Mouse (Mus musculus) frontal cortex, adult (tissue): ENCODE data around the gene Bicral.
"Not testable (repeated sequence)": the region's sequence is repeated elsewhere in the genome, so short reads cannot be mapped to it uniquely, and the experiment has no call there.

Experiments used
- ATAC-seq: cut with Nextera tagmentation; 2 replicates; pipeline ENCODE4 v1.9.2; 2017; ENCODE audit warnings: mild to moderate bottlenecking, moderate library complexity, mixed read lengths; ENCODE audit not compliant: low TSS enrichment

Bicral gene

GRCm38 (mm10) chr17:46875626-46876025 is 17.3 kb upstream of the Bicral start:
- ATAC-seq, result no peak

DNA sequence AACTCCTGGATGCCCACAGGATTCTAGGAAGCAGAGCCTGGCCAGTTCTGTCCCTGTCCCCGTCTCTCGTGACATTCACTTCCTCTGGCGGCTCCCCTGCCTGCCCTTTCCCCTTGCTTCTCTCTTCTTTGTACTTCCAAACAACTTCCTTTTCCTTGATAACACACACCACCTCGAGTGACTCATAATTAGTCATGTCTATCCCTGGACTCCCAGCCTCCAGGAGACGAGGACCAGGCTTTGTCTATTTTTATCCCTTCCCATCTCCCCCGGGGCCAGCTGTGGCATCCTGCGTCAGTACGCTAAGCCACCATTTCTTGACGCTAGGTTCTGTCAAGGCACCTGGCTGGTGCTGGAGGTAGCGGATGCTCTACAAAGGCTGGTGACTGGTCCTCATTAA is 15.9 kb upstream of the Bicral start:
- ATAC-seq, result peak; percentile 69

DNA sequence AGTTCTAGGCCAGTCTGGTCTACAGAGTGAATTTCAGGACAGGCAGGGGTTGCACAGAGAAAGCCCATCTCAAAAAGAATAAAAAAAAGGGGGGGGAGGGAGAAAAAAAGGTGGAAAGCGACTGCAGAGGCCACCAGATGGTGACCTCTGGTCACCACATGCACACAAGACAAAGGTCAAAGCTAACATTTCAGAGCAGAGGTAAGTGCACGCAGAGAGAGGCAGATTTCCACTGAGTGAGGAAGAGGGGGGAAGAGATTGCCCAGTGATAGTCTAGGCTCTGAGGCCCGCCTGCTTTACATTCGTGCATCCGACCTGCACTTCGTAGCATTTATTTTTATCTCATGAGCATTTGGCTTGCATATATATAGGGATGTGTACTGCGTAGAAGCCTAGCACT is 14.5 kb upstream of the Bicral start:
- peak; percentile 62; the same call in 1 of the 2 replicates for ATAC-seq

DNA sequence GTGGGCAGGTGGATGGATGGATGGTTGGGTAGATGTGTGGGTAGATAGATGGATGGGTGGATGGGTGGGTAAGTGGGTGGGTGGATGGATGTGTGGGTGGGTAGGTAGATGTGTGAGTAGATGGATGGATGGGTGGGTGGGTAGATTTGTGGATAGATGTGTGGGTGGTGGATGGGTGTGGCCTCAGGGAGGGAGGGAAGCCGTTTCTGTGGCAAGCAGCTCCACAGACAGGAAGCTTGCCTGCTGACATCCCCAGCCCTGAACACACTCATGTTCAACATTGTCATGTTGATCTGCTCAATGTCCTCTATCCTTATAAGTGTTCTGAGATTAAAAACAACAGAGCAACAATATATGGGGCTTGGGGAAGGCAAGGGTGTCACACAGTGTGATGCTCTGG is 12.6 kb upstream of the Bicral start:
- no peak for ATAC-seq

DNA sequence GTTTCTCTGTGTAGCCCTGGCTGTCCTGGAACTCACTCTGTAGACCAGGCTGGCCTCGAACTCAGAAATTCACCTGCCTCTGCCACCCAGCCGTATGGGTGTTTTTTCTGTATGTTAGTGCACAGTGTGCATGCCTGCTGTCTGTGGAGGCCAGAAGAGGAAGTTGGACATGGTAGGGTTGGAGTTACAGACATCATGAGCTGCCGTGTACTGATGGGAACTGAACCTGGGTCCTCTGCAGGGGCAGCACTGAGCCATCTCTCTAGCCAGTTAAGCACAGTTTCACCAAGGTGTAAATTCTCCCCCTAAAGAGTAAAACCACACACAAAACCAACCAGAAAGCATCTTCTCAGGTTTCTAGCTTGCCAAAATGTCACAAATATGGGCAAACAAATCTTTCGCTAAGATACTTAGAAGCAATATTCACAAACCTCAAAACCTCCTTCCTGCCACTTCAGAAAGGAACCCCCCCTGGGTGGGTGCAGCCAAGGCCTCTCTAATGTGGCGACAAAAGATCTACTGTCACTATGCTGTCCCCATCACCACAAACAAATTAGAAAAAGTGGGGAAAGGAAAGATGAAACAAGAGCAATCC is 12.0 kb upstream of the Bicral start:
- ATAC-seq, result no peak

DNA sequence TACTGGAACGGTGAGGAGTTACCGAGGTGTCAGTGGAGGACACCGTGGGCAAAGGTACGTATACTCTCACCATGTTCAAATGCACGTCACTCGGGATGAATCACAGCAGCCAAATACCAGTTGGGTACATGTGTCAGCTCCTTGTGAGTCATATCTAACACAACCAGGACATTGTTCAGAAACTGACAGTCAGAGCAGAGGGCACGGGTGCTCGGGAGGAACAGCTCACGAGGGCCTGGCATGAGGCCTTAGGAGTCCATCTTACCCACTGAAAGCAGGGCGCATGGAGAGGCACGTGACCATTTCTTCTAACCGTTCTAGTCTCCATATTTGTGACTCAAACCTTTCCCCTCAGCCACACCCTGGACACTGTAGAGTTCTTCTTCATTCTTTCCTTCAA is 8.6 kb upstream of the Bicral start:
- peak; percentile 69; the same call in 1 of the 2 replicates for ATAC-seq

DNA sequence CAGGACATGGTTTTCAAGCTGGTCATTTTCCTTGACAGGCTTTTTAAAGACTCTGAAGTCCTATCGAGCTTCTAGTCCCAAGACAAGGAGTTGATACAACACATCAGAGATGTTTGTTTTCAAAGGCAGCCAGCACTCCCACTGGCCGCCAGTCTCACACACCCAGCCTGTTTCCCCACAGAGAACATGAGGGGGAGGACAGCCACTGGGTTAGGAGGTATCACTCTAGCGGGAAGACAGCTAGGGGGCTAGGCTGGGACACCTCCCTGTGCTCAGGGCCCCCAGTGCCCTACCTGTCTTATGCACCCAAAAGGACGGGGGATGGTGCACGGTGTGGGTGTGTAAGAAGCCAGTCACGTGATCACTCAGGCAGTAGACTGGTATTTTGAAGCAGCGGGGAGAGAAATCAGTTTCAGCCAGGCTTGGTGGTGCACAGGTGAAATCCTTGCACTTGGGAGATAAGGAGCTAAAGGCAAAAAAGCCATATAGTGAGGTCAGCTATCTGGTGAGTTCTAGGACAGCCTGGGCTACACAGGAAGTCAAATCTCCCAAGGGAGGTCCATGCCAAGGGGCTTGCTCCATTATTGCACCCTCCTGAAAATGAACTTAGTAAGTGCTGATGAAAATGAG is 6.4 kb upstream of the Bicral start:
- peak; percentile 62; the same call in 1 of the 2 replicates for ATAC-seq

- ATAC-seq, result no peak
Measured at GRCm38 (mm10) chr17:46860120-46860519, 1.8 kb upstream of the Bicral start.

DNA sequence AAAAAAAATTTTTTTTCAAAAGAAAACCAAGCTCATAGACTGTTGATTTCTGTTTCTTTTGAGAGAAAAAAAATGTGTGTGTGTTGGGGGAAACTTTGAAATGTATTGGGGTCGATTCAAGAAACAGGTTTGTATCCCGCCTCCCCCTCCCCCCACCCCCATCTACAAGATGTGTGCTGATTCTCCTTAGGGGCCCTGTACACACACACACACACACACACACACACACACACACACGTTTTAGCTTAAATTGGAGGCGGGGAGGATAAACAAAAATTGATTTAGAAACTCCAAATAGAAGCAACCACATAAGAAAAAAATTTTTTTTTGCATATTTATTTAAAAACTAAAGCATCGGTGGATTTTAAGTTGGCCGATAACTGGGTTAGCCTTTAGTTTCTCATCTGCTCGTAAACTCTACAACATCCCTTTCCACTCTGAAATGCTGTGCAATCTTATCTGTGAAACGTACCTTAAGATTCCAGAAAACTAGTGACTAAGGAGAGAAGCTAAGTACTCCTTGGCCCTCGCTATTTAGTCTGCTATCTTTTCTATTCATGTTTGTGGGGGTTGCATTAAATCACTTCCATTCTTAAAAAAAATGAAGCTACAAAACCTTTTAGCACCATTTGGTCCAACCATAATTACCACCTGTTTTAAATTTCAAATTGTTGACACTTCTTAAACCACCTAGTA is 615 bp upstream of the Bicral start:
- ATAC-seq, result no peak

DNA sequence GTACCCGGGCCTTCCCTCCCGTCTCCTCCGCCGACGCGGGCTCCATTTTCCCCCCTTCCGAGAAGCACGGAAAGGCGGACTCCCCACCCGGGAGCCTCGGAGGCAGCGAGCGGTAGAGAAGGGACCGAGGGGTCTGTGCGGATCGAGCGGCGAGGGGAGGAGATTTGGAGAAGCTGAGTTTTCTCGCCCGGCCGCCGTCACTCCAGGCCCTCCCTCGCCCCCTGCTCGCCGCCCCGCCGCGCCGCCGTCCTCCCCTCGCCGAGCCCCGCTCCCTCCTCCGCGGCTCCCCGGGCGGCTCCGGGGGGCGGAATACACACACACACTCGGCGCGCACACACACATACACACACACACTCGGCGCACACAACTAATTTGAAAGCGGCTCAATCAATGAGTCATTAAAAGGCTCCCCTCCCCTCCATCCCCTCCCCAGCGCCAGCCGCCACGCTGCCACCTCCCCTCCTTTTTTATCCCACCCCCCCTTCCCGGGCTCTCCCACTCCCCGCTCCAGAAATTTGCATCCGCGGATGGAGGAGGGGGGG is 850 bp downstream of the Bicral start:
- peak; percentile 56 for ATAC-seq

DNA sequence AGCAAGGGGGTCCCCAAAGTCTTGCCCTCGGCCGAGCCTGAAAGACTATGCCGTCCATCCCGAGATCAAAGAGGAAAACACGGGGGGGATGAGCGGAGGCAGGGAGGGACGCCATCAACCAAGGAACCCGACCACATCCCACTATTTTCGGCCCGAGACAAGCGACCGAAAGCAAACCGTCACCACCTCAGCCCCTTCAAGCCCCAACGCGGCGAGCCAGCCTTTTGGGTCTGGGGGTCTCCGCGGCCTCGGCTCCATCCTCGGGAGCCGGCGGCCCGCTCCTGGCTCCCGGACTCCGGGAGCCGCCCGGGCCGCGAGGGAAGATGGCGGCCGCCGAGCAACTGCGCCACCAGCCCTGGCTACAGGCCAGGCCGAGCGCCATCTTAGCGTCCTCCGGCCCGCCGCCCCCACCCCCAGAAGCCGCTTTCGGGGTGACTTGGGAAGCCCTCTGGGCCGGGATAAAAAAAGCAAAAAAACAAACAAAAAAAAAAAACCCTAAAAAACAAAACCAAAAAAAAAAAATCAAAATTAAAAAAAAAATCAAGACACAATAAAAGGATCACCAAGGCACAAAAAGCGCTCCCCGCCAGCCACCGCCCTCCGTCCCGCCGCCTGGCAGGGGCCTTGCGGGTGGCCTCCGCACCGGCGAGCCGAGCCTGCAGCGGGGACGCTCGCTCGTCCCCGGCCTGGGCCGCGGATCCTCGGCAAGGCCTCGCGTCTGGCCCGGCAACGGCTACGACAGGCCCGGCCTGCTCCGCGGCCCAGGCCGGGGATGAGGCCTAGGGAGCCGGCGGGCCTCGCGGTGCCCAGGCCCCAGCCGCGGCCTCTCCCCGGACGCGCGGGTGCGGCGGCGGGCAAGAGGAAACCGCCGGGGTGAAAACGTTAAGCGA is 1.6 kb downstream of the Bicral start:
- peak; percentile 25; the same call in 1 of the 2 replicates for ATAC-seq

DNA sequence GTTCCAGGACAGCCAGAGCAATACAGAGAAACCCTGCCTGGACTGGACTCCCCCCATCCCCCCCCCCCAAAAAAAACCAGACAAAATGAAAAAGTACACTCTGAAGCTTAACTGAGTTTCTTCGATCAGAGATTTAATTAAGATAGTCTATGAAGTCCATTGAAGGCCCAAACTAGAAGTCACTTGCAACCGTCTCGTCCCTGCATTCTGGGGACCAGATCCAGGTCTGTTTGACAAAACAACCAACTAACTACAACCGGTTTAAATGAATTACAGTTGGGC is 2.2 kb downstream of the Bicral start:
- no peak for ATAC-seq

GRCm38 (mm10) chr17:46855328-46856106 is 2.8 kb downstream of the Bicral start:
- ATAC-seq, result no peak

- ATAC-seq, result no peak
Measured at GRCm38 (mm10) chr17:46854640-46855110, 3.6 kb downstream of the Bicral start.

GRCm38 (mm10) chr17:46854096-46854495 is 4.2 kb downstream of the Bicral start:
- ATAC-seq, result no peak

DNA sequence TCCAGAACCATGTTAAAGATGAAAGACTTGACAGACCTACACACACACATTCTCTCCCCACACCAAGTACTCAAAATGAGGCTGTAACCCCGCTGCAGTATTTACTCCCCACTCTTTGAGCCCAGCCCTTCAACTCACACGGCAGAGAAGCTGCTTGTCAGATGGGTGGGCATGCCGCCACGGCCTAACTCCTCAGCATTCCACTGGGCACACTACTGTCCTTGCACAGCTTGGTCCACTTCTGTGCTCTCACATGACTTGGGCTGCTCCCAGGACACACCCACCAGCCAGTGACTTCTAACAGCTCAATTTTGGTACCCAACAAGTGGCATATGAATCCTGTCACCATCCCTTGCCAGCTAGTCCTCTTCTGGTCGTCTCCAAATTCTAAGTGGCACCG is 5.0 kb downstream of the Bicral start:
- peak; percentile 29 for ATAC-seq

GRCm38 (mm10) chr17:46852725-46853124 is 5.6 kb downstream of the Bicral start:
- ATAC-seq, result no peak

DNA sequence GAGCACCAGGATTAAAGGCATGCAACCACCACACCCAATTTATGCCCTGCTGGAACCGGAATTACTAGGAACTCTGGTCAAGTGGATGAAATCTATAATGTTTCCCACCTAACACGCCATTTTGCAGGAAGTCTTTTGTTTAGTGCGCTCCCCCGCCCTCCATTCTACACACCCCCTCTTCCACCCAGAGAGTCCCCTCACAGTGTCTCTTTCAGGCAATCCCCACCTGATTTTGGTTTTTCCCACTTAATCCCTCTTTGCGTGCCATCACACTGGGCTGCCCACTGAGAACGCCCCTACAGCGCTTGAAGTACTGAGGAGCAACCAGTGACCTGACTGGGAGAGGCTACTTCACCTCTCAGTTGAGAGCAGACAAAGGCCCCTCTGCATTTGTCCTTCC is 11.1 kb downstream of the Bicral start:
- ATAC-seq, result no peak

DNA sequence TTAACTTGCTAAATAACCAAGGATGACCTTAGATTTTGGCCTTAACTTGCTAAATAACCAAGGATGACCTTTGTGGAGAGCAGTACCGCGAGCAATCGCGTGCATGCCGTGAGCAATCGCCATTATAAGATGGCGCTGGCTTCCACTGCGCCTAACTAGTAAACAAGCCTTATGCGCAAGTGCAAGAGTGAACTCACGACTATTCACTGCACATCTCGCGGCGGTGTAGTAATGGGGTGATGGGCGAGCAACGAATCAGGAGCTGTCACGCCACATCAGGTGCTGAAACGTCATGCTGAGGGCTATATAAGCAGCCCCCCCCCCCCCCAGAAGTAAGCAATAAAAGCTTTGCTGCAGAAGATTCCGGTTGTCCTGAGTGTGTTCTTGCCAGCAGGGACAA is 11.7 kb downstream of the Bicral start:
- ATAC-seq, result not testable (repeated sequence)

GRCm38 (mm10) chr17:46845262-46845661 is 13.0 kb downstream of the Bicral start:
- no peak for ATAC-seq

DNA sequence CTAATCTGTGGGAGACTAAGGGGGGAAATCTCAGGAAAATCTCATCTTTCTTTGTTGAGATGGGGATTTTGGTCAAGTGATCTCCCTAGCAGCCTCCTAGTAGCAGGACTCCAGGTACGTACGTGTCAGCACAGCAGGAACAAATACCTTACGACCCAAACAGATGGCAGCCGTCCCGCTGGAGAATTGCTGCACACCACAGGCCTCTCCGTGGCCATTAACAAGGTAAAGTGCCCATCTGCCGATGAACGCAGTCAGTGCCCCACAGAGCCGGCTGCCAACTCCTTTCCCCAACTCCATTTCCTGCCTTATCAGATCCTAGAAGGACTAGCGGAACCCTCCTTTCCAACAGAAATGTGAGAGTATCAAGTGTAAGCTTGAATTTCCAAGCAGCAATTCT is 13.5 kb downstream of the Bicral start:
- no peak for ATAC-seq
